Mouse (Mus musculus) common myeloid progenitor, adult 5-6 weeks (primary cell): ENCODE measurements at regions not wholly inside any gene's neighbourhood (a gene's known extent, or its start where the extent isn't known, plus 50 kb on each side); places are given as distances from the start of the nearest gene placed in this dataset.

ENCODE experiments used
- ATAC-seq: replicated peaks from 2 replicates; pipeline ENCODE4 v1.8.0; 2016; ENCODE audit warnings: low read depth, mild to moderate bottlenecking, moderate TSS enrichment, inconsistent platforms; ENCODE audit not compliant: poor library complexity, severe bottlenecking

- ATAC-seq = no peak
These were observed 384.0 kb upstream of the 1700015G11Rik start for GRCm38 (mm10) chr7:52399513-52399912.

GRCm38 (mm10) chr7:52391793-52392192 is 376.3 kb upstream of the 1700015G11Rik start:
- ATAC-seq = 0 out of 2 replicates have a peak, but pooled peaks have one; percentile 39
